Mouse (Mus musculus): ENCODE data around the gene Ugt1a7c. TPM values are rescaled to one million over a fixed set of nuclear protein-coding genes. Genes with fewer than 3 reads are reported as not detected.

Gene Ugt1a7c
- total RNA-seq, 2 experiments from 2014 or later, result 24.0 to 47.2 TPM

GRCm38 (mm10) chr1:88186325-88186935, 91.6 kb downstream of the Ugt1a7c start:
- ATAC-seq (replicated peaks; ENCODE audit: poor library complexity), result no peak

DNA sequence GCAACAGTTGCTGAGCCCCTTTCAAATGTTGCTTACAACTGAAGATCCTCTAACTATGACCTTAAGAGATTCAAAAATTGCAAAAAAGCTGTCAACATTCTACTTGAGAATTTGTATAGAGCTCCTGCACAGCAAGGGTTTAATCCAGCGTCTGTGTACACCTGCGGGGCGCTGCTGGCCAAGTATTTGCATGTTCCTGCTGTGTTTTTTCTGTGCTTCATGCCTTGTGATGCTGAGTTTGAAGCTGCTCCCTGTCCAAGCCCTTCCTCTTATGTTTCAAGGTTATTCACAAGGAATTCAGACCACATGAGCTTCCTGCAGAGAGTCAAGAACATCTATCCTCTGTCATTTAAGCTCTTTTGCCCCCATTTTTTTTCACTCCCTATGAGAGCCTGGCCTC, 97.3 kb downstream of the Ugt1a7c start:
- no peak for ATAC-seq (replicated peaks; ENCODE audit: poor library complexity)

- ATAC-seq (replicated peaks; ENCODE audit: poor library complexity), result no peak
Measured at GRCm38 (mm10) chr1:88195687-88196086, 100.8 kb downstream of the Ugt1a7c start.

DNA sequence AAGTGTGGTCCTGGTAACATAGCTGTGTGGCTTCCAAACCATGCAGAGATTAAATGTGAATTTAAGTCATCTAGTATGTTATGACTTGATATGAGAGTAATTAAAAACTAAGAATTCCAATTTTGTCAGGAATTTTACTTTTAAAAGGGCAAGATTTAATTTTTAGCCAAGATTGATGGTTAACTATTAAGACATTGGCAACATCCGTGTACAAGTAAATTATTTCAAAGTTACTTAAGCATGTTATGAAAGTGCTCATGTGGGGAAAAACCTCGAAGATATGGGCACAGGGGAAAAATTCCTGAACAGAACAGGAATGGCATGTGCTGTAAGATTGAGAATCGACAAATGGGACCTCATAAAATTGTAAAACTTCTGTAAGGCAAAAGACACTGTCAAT, 102.6 kb downstream of the Ugt1a7c start:
- no peak for ATAC-seq (replicated peaks; ENCODE audit: poor library complexity)

- no peak for ATAC-seq (replicated peaks; ENCODE audit: poor library complexity)
Measured at GRCm38 (mm10) chr1:88199996-88200395, 105.1 kb downstream of the Ugt1a7c start.

GRCm38 (mm10) chr1:88200456-88200855, 105.6 kb downstream of the Ugt1a7c start, which contains the start of gene Ugt1a2:
Ugt1a2 (plus strand) TSS chr1:88200601.
- no peak for ATAC-seq (replicated peaks; ENCODE audit: poor library complexity)

DNA sequence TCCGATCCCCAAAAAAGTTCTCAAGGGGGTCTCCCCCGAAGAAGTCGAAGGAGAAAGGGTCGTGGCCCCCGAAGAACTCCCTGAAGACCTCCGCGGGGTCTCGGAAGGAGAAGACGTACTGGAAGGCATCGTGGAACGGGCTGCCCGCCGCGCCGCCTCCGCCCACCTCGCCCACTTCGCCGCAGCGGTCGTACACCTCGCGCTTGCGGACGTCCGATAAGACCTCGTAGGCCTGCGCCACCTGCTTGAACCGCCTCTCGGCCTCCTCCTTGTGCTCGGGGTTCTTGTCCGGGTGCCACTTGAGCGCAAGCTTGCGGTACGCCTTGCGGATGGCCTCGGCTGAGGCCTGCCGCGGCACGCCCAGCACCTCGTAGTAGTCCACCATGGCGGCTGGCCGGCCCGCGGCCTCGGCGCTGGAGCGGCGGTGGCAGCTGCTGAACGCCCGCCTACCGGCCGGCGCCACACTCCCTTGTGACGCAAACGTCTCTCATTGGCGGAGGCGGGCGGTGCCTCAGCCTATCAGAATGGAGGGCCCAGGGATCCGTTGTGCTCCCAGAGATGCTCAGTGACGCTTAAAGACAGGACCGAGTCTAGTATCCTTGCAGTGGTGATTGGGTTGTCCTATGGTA, 110.5 kb downstream of the Ugt1a7c start, which contains the start of gene Dnajb3:
Gene Dnajb3, minus strand, starts transcription at position 489 of the 629 bp plus-strand sequence.
- peak; percentile 69 for ATAC-seq (replicated peaks; ENCODE audit: poor library complexity)

DNA sequence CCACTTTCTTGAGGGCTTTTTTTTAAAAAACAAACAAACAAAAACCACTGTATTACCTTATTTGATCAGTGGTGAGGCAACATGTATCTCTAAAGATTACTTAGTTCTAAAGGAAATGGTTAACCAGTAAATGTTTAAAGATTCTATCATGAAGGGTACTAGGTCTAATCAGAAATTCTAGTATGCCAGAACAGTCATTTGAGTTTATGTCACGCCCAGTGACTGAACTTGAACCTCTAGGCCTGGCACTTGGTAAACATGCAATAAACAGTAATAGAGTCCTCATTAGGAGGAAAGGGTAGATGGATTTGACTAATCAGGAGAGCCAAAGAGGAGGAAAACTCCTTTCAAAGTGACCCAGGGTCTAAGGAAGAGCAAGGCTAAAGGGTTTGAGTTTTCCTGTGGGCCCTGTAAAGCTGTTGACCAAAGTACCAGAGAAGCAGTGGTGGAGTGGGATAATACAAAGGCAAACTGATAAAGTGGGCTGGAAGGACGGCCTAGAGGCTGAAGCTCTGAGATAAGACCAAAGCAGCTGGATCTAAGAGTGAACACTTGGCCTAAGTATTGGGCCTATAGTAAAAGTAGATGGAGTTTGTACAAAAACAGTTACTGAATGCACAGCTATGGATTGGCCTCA, 112.1 kb downstream of the Ugt1a7c start:
- peak; percentile 79 for ATAC-seq (replicated peaks; ENCODE audit: poor library complexity)

GRCm38 (mm10) chr1:88211812-88212211, 117.0 kb downstream of the Ugt1a7c start, which contains the start of gene Ugt1a1:
Ugt1a1 (plus strand) TSS chr1:88211959.
- ATAC-seq (replicated peaks; ENCODE audit: poor library complexity), result no peak

GRCm38 (mm10) chr1:88212341-88213045, 117.6 kb downstream of the Ugt1a7c start:
- ATAC-seq (replicated peaks; ENCODE audit: poor library complexity), result no peak

GRCm38 (mm10) chr1:88213061-88213460, 118.2 kb downstream of the Ugt1a7c start:
- ATAC-seq (replicated peaks; ENCODE audit: poor library complexity), result no peak

GRCm38 (mm10) chr1:88213766-88214461, 119.1 kb downstream of the Ugt1a7c start:
- 0 out of 2 replicates have a peak, but pooled peaks have one; percentile 4 for ATAC-seq (replicated peaks; ENCODE audit: poor library complexity)

DNA sequence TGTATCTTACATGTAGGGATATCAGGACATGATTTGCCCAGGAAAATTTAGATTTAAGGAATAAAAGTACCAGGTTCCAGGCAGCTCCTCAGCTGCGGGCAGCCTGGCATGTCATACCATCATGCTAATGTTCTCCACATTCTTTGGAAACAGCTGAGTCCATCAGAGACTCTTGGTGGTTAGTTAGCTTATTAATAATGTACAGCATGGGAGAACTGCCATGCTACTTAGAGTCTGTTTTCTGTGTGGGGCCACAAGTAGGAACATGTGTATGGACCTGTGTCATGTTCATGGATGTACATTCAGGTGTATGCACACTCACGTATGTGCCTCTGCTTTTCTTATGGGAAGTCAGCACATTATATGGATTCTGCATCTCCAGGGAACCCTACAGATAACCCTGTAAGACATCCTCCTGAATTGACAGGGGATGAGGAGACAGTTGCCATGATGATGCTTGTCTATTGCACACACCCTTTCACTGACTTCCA, 119.6 kb downstream of the Ugt1a7c start:
- ATAC-seq (replicated peaks; ENCODE audit: poor library complexity), result no peak

DNA sequence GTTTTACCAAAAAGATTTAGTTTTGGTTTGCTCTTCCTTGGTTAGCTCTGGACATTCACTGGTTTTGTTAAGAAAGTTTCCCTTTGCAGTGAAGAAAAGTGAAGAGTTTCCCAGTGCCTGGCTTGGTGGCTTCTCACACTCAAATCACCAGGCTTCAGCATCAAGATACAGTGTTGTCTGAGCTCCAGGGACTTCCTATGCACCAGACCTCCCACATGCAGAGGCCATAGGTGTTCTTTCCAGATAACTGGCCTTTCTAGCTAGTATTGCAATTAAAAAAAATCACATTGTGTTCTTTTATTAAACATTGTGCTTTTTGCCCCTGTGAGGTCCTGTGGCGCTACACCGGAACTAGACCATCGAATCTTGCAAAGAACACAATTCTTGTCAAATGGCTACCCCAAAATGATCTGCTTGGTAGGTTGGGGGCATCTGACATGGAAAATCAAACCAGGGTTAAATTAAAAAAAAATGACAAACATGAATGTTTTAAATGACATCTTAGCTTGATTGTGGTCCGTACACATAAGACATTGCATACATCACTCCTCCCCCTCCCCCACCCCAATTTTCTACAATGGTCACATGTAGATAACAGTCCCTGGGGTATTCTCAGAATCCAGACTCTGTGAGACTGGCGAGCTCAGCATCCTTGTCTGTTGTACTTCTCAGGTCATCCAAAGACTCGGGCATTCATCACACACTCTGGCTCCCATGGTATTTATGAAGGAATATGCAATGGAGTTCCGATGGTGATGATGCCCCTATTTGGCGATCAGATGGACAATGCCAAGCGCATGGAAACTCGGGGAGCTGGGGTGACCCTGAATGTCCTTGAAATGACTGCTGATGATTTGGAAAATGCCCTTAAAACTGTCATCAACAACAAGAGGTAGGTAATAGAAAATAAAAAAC, 120.9 kb downstream of the Ugt1a7c start:
- ATAC-seq (replicated peaks; ENCODE audit: poor library complexity), result no peak

DNA sequence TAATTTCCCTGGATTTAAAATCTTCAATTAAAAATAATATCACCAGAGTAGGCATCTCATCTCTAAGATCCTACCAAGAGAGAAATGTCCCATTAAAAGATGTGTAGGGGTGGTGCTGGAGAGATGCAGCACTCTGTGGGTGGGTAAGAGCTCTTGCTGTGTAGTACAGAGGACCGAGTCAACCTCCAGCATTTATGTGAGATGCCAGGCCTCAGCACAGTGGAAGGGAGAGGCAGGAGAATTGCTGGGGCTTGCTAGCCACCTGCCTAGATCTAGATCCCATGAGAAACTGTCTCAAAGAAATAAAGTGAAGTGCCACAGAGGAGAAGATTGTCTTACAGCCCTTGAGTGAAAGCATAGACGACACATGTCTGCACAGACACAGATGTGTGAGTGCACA, 121.7 kb downstream of the Ugt1a7c start:
- no peak for ATAC-seq (replicated peaks; ENCODE audit: poor library complexity)

DNA sequence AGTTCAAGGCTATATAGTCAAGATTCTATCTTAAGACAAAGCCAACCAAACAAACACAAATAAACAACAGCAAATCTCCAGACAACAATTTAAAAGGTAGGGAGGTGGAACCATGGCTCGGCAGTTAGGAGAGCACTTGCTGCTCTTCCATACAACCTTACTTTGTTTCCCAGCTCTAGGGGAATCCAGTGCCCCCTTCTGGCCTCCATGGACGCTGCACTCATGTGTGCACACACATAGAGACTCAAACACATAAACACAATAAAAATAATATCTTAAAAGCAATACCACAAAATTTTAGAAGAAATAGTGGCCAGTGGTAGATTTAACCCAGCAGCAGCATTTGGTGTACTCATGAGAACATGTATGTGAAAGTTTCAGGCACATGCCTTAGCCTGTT, 122.3 kb downstream of the Ugt1a7c start:
- ATAC-seq (replicated peaks; ENCODE audit: poor library complexity), result no peak

GRCm38 (mm10) chr1:88217576-88217975, 122.7 kb downstream of the Ugt1a7c start:
- ATAC-seq (replicated peaks; ENCODE audit: poor library complexity), result no peak

GRCm38 (mm10) chr1:88218051-88218450, 123.2 kb downstream of the Ugt1a7c start:
- no peak for ATAC-seq (replicated peaks; ENCODE audit: poor library complexity)

- ATAC-seq (replicated peaks; ENCODE audit: poor library complexity), result no peak
Measured at GRCm38 (mm10) chr1:88218591-88218990, 123.7 kb downstream of the Ugt1a7c start.

GRCm38 (mm10) chr1:88219054-88219453, 124.2 kb downstream of the Ugt1a7c start:
- no peak for ATAC-seq (replicated peaks; ENCODE audit: poor library complexity)

All from megakaryocyte progenitor cell, adult 5-6 weeks (primary cell).